Mouse (Mus musculus) layer of hippocampus, adult 2 months (tissue): Measurements from ENCODE around the gene Stkld1. TPM values are rescaled to one million over a fixed set of nuclear protein-coding genes. Genes with fewer than 3 reads are reported as not detected.

Source experiments
- DNase-seq, 2 experiments: peaks; one replicate each; pipeline ENCODE4 v3.0.0; 2022; ENCODE audit warnings: low spot score in 2 of 2
- H3K27ac ChIP-seq: fragments of 200-600 bp; 2 replicates; pipeline ENCODE4 v1.8.1; 2022
- H3K4me3 ChIP-seq: fragments of 200-600 bp; 2 replicates; pipeline ENCODE4 v1.8.1; 2022; ENCODE audit warnings: mild to moderate bottlenecking
- CTCF ChIP-seq: fragments of 200-600 bp; conservative IDR thresholded peaks from 2 replicates; pipeline ENCODE4 v1.8.1; 2022; ENCODE audit warnings: antibody characterized with exemption, mild to moderate bottlenecking, moderate library complexity
- total RNA-seq, 2 experiments: library from RNA; stranded (reverse); gene quantifications; 2 replicates each; pipeline ENCODE4 v1.2.3; 2021

Gene Stkld1
- total RNA-seq, 2 experiments from 2014 or later, result 0.27 TPM; not detected in 1

DNA sequence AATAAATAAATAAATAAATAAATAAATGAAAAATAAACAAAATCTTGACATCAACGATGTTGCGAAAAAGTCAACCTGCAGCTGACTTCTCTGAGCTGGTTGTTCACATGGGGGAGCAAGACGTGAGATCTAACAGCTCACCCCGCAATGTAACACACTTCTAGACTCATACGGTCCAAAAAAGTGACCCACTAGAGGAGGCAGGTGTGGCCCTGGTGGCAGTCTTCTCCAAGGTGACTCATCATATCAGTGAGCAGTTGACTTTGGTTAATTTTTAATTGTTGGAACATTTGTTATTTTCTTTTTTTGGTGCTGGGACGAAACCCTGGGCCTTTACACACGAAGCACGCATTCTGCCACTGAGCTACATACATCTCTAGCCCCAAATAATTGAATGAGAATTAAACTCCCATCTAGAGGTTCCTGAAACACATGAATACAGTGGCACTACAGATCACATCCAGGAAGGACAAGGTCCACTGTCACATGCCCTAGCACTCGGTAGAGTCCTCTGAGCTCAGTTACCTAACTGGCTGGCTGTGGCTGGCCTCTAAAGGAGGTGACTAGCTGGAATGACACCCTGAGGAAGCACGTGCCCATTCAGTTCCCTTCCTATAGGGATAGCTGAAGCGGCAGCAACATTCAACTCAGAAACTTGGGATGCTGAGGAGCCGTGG, 23.1 kb downstream of the Stkld1 start:
- TF ChIP-seq CTCF, result no peak
- no peak for DNase-seq
- Histone ChIP-seq H3K27ac (no peak overlapping the region), H3K4me3 (no peak overlapping the region)

DNA sequence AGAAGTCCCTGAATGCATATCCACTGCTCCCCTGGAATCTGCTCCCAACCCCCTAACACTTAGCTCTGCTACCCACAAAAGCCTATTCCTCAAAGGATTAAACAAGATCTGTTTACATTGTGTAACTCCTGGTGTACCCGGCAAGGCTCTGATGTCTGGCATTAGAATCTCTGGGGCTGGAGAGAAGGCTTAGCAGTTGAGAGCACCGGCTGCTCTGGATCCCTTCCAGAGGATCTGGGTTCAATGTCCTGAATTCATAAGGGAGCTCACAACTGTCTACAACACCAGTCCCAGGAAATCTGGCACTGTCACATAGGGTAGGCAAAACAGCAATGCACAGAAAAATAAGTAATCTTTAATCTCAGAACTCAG, 23.6 kb downstream of the Stkld1 start:
- DNase-seq, result no peak
- no peak for TF ChIP-seq CTCF

DNA sequence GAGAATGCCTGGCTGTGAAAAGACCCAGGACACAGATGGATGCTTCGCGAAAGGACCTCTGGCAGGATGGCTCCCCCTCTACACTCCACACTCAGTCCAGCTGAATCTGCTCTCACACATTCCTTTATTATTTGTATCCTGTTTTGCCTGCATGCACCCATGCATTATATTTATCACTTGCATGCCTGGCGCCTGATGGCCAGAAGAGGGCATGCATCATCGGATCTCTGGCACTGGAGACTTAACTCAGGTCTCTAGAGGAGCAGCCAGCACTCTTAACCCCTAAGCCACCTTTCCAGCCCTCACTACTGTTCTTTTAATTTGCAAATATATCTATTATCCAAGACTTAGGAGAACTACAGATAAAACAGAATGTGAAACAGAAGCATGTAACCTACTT, 26.9 kb downstream of the Stkld1 start:
- peak; percentile 67 for TF ChIP-seq CTCF
- Histone ChIP-seq H3K4me3 (no peak overlapping the region), H3K27ac (no peak overlapping the region)
- DNase-seq, result no peak

More for the DNA sequence above, 23.6 kb downstream of the Stkld1 start:
- H3K27ac ChIP-seq, result no peak overlapping the region
- no peak overlapping the region for H3K4me3 ChIP-seq

DNA sequence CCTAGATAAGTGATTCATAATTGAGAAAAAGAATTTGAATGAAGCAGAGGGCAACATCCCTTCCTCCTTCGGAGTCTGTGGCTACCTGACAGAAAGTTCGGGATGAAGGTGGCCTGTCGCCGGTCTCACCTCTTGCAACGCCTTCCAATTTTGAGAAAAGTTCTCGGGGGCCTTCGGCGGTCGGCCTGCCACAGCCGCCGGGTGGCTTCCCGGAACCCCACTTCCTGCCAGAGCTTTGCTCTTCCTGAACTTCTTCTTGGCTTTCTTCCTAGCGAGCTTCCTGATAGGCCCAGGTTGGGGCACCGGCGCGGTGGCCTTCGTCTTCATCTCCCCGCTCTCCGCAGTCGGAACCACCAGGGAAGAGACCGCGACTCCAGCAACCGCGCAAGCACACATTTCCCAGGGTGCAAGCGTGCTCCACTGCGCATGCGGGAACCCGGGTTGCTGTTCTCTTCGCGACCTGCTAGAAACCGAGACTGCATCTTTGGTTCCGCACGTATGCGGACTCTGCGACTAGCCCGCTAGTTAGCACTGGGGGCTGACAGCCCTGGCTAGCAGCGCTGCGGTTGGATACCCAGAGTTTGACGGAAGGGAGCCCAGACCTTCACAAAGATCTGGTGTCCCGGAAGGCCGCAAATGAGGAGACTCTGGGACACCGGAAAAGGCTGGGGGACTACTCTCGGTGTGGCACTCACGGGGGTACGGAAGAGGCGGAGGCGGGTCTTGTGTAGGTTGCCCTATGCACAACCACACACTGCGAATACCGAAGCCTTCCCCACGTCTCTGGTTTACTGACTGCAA, 30.3 kb downstream of the Stkld1 start, which contains the start of gene Rexo4:
Gene Rexo4, minus strand, starts transcription at position 464 of the 801 bp plus-strand sequence.
- Histone ChIP-seq H3K4me3 (peak within 1 kb of the TSS; percentile 72), H3K27ac (peak within 1 kb of the TSS; percentile 98)
- peak; percentile 96 for DNase-seq
- TF ChIP-seq CTCF, result peak; percentile 32

DNA sequence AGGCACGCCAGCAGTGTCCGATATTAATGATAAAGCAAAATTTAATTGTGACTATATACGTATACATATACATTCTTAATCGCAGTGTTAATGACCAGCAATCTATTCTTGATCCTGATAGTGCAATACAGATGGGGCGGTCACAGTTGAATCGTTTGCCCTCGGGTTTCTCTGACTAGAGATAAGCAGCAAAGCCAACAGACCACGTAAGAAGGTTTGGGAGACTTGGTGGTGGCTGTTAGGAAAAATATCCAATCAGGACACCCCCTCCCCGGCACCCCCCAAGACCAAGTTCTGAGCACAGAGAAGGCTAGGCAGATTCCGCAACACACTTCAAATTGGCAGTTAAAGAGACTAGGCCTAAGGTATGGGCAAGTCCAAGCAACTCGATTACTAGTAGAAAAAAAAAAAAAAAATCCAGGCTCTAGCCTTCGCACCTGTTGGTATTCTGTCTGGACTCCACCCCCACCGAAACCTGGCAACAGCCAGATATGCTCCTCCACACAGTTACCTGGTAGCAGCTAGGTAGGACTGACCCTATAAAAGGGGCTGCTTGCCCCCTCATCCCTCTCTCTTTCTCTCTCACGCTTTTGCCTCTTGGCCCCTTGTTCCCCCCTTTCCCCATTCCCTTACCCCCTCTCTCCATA, 31.0 kb downstream of the Stkld1 start:
- no peak for TF ChIP-seq CTCF
- peak in 1 of 2 experiments; percentile 13 for DNase-seq

DNA sequence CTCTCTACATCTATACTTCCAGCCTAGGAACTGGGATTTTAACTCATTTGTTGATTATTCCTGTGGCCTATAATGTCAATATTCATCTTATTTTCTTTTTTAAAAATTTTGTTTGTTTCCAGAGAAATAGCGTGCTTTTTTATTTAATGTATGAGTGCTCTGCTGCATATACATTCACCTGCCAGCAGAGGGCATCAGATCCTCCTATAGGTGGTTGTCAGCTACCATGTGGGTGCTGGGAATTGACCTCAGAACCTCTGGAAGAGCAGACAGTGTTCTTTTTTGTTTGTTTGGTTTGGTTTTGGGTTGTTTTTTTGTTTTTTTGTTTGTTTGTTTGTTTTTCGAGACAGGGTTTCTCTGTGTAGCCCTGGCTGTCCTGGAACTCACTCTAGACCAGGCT, 33.4 kb downstream of the Stkld1 start:
- Histone ChIP-seq H3K27ac (no peak overlapping the region), H3K4me3 (no peak overlapping the region)
- TF ChIP-seq CTCF, result peak; percentile 49
- no peak for DNase-seq

More for the DNA sequence above, 31.0 kb downstream of the Stkld1 start:
- H3K4me3 ChIP-seq, result peak overlapping the region; percentile 72
- H3K27ac ChIP-seq, result peak overlapping the region; percentile 98

DNA sequence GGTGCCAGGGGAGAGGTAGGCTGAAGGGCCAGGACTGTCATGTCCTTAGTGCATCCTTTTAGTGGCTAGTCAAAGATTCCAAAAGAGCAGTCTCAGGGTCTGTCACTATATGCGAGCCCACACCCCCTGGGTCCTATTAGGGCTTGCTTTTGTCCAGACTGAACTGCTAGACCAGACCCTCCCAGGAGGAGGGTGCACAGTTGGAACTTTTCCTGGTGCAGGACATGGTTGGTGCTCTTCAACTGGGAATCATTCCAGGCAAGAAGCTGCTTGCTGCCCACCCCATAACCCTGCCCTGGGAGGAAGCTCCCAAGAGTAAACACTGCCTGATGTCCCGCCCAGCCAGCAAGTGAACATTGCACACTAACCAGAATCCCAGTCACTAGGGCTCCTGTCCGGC, 39.3 kb downstream of the Stkld1 start, which contains the start of gene Adamts13:
Gene Adamts13, plus strand, starts transcription at position 301 of the 400 bp plus-strand sequence.
- TF ChIP-seq CTCF, result no peak
- Histone ChIP-seq H3K4me3 (no peak within 1 kb of the TSS), H3K27ac (no peak within 1 kb of the TSS)
- DNase-seq, result no peak

DNA sequence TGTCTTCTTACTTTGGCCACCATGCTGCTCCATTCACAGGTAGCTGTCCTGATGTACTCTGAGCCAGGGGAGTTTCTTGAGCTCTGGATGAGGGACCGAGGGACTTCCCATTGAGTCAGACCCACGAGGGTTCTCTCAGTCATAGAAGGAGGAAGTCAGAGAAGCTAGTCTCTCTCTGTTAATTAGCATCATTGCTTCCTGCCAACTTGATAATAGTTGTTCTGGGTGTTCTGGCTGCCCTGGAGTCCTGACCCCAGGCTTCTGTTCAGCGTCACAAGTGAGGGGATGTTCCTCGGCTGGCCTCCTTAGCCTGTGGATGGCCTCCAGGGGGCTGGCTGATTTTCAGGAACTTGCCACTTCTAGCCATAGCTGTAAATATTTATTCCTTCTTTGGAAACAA, 40.1 kb downstream of the Stkld1 start:
- H3K27ac ChIP-seq, result no peak overlapping the region
- DNase-seq, result no peak
- no peak for TF ChIP-seq CTCF
- H3K4me3 ChIP-seq, result no peak overlapping the region

DNA sequence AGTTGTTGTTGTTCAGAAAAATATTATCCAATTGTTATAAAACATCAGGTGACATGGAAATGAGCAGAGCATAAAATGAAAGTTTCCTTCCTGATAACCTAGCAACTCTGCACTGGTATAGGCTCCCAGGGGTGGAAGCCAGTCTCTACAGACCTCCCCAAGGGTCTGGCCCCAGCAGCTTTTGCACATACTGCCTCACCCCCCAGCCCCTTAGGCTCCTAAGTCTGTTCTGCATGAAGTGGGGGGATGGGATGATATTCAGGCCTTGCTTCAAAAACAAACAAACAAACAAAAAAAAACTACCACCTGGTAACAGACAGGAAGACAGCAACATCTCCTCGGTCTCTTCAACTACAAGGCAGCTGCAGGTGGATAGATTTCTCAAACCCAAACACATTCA, 46.5 kb downstream of the Stkld1 start:
- no peak for DNase-seq
- TF ChIP-seq CTCF, result no peak
- Histone ChIP-seq H3K27ac (no peak overlapping the region), H3K4me3 (no peak overlapping the region)

DNA sequence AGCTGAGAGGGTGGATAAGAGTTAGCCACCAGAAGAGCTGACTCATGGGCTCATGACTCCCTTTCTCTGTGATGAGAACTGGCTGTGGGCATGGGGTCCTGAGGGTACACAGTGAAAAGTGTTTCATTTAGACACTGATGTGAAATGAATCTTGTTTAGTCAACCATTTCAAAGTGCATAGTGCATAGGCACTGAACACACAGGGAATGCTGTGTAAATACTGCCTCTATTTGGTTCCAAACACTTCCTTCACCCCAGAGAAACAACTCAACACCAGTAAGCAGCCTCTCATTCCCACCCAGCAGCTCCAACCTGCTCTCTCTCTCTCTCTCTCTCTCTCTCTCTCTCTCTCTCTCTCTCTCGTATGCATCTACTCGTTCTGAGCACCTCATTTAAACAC, 50.3 kb downstream of the Stkld1 start:
- no peak overlapping the region for H3K27ac ChIP-seq
- TF ChIP-seq CTCF, result no peak

DNA sequence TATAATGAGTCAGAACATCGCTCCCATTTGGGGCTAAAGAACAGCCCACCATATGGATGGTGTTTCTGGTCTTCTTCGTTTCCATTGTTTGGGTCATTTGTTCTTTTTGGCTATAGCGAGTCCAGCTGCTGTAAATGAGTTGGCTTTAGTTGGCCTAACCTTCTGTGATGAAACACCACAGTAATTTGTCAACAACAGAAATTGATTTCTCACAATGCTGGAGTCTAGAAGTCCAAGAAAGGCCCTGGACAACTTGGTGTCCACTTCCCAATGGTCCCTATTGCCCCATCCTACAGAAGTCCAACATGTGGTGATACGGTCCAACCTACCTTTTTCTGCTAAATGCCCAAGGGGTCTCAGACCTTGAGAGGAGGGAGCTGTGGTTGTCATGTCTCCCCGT, 50.8 kb downstream of the Stkld1 start:
- no peak for TF ChIP-seq CTCF
- H3K4me3 ChIP-seq, result no peak overlapping the region

More for the DNA sequence above, 50.3 kb downstream of the Stkld1 start:
- DNase-seq, result no peak
- no peak overlapping the region for H3K4me3 ChIP-seq

DNA sequence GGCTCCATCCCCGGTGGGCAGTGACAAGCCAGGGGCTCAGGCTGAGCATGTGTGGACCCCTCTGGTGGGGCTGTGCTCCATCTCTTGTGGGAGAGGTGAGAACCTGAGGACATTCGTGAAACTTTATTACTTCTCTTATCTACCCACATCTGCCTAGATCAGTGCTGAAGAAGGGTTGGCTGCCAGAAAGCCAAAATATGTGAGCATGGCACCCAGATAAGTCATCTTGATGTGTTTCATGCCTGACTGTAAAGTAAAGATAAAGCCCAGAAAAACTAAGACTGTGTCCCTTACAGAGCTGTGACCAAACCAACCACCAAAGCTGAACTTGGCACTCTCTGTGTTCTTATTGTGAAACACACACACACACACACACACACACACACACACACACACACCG, 60.1 kb downstream of the Stkld1 start:
- Histone ChIP-seq H3K27ac (no peak overlapping the region), H3K4me3 (no peak overlapping the region)
- no peak for DNase-seq
- TF ChIP-seq CTCF, result no peak

More for the DNA sequence above, 50.8 kb downstream of the Stkld1 start:
- no peak overlapping the region for H3K27ac ChIP-seq
- no peak for DNase-seq

DNA sequence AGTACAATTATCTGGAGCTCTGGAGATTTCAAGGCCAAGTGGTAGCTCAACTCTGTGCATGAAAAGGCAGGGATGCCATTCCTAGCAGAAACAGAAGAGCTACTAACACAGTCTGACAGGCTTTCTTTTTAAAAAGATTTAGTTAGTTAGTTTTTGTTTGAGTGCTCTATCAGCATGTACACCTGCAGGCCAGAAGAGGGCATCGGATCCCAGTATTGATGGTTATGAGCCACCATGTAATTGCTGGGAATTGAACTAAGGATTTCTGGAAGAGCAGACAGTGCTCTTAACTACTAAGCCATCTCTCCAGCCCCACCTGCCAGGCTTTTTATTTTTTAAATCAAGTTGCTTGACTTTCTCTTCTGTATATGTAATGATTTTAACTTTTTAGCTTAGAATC, 63.7 kb downstream of the Stkld1 start:
- H3K4me3 ChIP-seq, result no peak overlapping the region
- DNase-seq, result no peak
- H3K27ac ChIP-seq, result no peak overlapping the region
- peak; percentile 44 for TF ChIP-seq CTCF
